9 mouse cellular contexts compared by ENCODE assay signal in the genomic region with DNA sequence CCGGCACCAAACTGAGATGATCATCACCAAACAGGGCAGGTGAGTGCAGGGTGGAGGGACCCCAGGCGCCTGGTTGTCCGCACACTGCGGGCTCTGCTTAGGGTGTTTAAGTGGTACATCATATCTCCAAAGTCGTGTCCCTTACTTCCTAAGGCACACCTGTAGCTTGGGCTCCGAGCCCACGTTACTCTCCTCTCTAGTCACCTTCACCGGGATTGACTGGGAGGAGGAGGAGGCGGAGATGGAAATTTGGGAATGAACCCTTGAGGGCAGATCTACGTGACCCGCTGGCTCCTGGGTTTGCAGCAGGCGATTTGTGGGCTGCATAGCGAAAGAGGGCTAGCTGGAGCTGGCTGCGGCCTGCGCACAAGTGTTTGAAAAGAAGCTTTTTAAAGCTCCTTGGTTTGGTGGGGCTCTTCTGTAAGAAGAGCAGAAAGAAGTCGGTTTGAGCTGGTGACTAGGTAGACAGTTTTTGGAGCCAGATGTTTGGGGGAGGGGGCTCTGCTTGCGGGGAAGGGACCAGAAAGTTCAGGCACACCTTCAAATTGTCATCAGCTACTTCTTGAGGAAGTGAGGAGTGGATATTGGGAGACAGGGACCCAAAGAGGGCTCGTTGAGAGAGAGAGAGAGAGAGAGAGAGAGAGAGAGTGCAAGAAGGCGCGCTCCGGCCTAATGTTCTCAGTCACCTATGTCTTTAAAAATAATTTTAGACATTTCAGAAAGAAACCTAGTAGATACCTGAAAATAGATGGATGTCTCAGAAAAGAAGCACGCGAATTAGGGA. TPM values are rescaled to one million over a fixed set of nuclear protein-coding genes. Genes with fewer than 3 reads are reported as not detected.
DNase-seq lines count a peak whose midpoint lies in the region; ATAC-seq lines count a peak whose summit lies in the region.
"Had no signal": no experiment of that assay in that cellular context is flagged by ENCODE, and none has a peak within 500 bp of the region (broad histone marks: within the 10 kb centered on the region; RNA-seq: fewer than 3 reads in every experiment).

No protein-coding gene starts in this region.

- peaks cover 99% of the 10 kb centered on the region for H3K27me3 ChIP-seq in heart, embryonic 10.5 days (ENCODE audit: insufficient read depth, poor library complexity, severe bottlenecking)
- H3K27me3 ChIP-seq in hindbrain, embryonic 11.5 days (ENCODE audit: control insufficient read depth, insufficient read depth, low read length), result peaks cover 80% of the 10 kb centered on the region
- peaks cover 100% of the 10 kb centered on the region for H3K27me3 ChIP-seq in midbrain, embryonic 10.5 days (ENCODE audit: low read depth, poor library complexity, severe bottlenecking)

- no peak overlapping the region for H3K27ac ChIP-seq in heart, embryonic 10.5 days
- H3K27ac ChIP-seq in hindbrain, embryonic 11.5 days (ENCODE audit: low read depth, low read length), result no peak overlapping the region
- H3K27ac ChIP-seq in midbrain, embryonic 10.5 days (replicated peaks), result no peak overlapping the region

- no peak for ATAC-seq in hindbrain, embryonic 11.5 days (ENCODE audit: low FRiP score)

- H3K4me2 ChIP-seq in hindbrain, embryonic 11.5 days (replicated peaks; ENCODE audit: low read depth, low read length), result no peak overlapping the region

- no peaks in the 10 kb centered on the region for H3K9me3 ChIP-seq in heart, embryonic 10.5 days
- H3K9me3 ChIP-seq in hindbrain, embryonic 11.5 days (ENCODE audit: control insufficient read depth, low read length), result no peaks in the 10 kb centered on the region
- no peaks in the 10 kb centered on the region for H3K9me3 ChIP-seq in midbrain, embryonic 10.5 days (replicated peaks)

- intact Hi-C loops in heart, postnatal 10 days (cut with DNase I), result no loop called here
- intact Hi-C loops in left cerebral cortex, postnatal 36 days (cut with DNase I), result no loop called here

- no peak for DNase-seq in heart, embryonic 10.5 days (ENCODE audit: low spot score)
- DNase-seq in heart, postnatal 10 days, result no peak
- DNase-seq in ES-CJ7 (ENCODE audit: low read depth, low spot score), result peak; percentile 68
- peak; percentile 60 for DNase-seq in hindbrain, embryonic 11.5 days (ENCODE audit: low spot score)
- DNase-seq in midbrain, embryonic 10.5 days (ENCODE audit: low spot score), result peak; percentile 41
- no peak for DNase-seq in left cerebral cortex, postnatal 36 days (ENCODE audit: low spot score in 2 of 2)
- no peak for DNase-seq in right cerebral cortex, postnatal 36 days (ENCODE audit: low spot score in 2 of 2)
- DNase-seq in cerebellum, postnatal 4 days (ENCODE audit: low spot score in 2 of 2), result no peak

- 3% methylated on average over 23 of the region's 23 CpGs for WGBS in heart, embryonic 10.5 days
- 2% methylated on average over 23 of the region's 23 CpGs for WGBS in hindbrain, embryonic 11.5 days
- WGBS in midbrain, embryonic 10.5 days, result 2% methylated on average over 23 of the region's 23 CpGs

- no peak overlapping the region for H3K9ac ChIP-seq in hindbrain, embryonic 11.5 days (ENCODE audit: low read depth, low read length)

- H3K36me3 ChIP-seq in heart, embryonic 10.5 days, result no peaks in the 10 kb centered on the region
- H3K36me3 ChIP-seq in hindbrain, embryonic 11.5 days (ENCODE audit: control insufficient read depth, insufficient read depth, low read length), result no peaks in the 10 kb centered on the region
- H3K36me3 ChIP-seq in midbrain, embryonic 10.5 days, result no peaks in the 10 kb centered on the region

- peaks cover 30% of the 10 kb centered on the region for H3K4me1 ChIP-seq in heart, embryonic 10.5 days
- H3K4me1 ChIP-seq in hindbrain, embryonic 11.5 days (replicated peaks; ENCODE audit: control insufficient read depth, insufficient read depth, low read length), result peaks cover 4% of the 10 kb centered on the region
- peaks cover 34% of the 10 kb centered on the region for H3K4me1 ChIP-seq in midbrain, embryonic 10.5 days

- peak overlapping the region; percentile 64 for H3K4me3 ChIP-seq in heart, embryonic 10.5 days
- peak overlapping the region; percentile 31; the same call in 1 of the 2 replicates for H3K4me3 ChIP-seq in hindbrain, embryonic 11.5 days (ENCODE audit: low read depth, low read length)
- peak overlapping the region; percentile 48 for H3K4me3 ChIP-seq in midbrain, embryonic 10.5 days
- H3K4me3 ChIP-seq: erythroblast, embryonic 14.5 days had no signal

RNA-seq across cellular contexts. Expression of a gene that starts 1.7 kb away (rescaled TPM):
- polyA plus RNA-seq in heart, embryonic 10.5 days (2016; fragmentation: Nextera tagmentation; extraction: Ambion mirVana), result 0.11 and 0.13 TPM in 2 replicates
- total RNA-seq in heart, postnatal 10 days (2021), result not detected
- polyA plus RNA-seq in hindbrain, embryonic 11.5 days (2014; fragmentation: Nextera tagmentation; extraction: Ambion mirVana), result 0.11 TPM in 1 of 2 replicates, not detected in the other
- 0.25 and 0.56 TPM in 2 replicates for polyA plus RNA-seq in midbrain, embryonic 10.5 days (2016; fragmentation: Nextera tagmentation; extraction: Ambion mirVana)
- under 1 TPM in 1 of 2 experiments, not detected in 1; 0.32 TPM for total RNA-seq in left cerebral cortex, postnatal 36 days (2021)
- polyA plus RNA-seq: erythroblast, embryonic 14.5 days had no signal

RNA-seq across cellular contexts. Expression of a gene that starts 26.4 kb away (rescaled TPM):
- polyA plus RNA-seq in heart, embryonic 10.5 days (2016; fragmentation: Nextera tagmentation; extraction: Ambion mirVana), result 55.0 and 60.0 TPM in 2 replicates
- total RNA-seq in heart, postnatal 10 days (2021), result 100 to 1,000 TPM; 171 to 176 TPM
- 51.5 and 64.8 TPM in 2 replicates for polyA plus RNA-seq in hindbrain, embryonic 11.5 days (2014; fragmentation: Nextera tagmentation; extraction: Ambion mirVana)
- 39.2 and 40.8 TPM in 2 replicates for polyA plus RNA-seq in midbrain, embryonic 10.5 days (2016; fragmentation: Nextera tagmentation; extraction: Ambion mirVana)
- total RNA-seq in left cerebral cortex, postnatal 36 days (2021), result 100 to 1,000 TPM in 1 of 2 experiments, 10 to 100 TPM in 1; 84.1 to 116 TPM

Comparison
In these comparisons a context has a peak if more than half of its experiments do, and no peak if none do; other contexts are left out.
1. DNase-seq: peak in ES-CJ7 (single experiment), hindbrain, embryonic 11.5 days (single experiment) and midbrain, embryonic 10.5 days (single experiment); none in heart, embryonic 10.5 days (single experiment), heart, postnatal 10 days (0 of 2), left cerebral cortex, postnatal 36 days (0 of 2), right cerebral cortex, postnatal 36 days (0 of 2) and cerebellum, postnatal 4 days (0 of 2).
2. Peak in every context shown above with its lines, with median percentiles within 50 percentile points of each other: H3K4me3 ChIP-seq.